Mouse (Mus musculus) neutrophil, adult 65 days (primary cell): ENCODE measurements around the gene Aff4. TPM values are rescaled to one million over a fixed set of nuclear protein-coding genes. Genes with fewer than 3 reads are reported as not detected.

Experiments used
- total RNA-seq: library from RNA; stranded (reverse); gene quantifications from 2 replicates; pipeline ENCODE4 v1.2.4, GENCODE M21; 2023

Aff4 gene
- 155 and 192 TPM in 2 replicates for total RNA-seq

GRCm38 (mm10) chr11:53350291-53351223 is at the start of gene Aff4:
Gene Aff4 (plus strand): TSS chr11:53350833.

DNA sequence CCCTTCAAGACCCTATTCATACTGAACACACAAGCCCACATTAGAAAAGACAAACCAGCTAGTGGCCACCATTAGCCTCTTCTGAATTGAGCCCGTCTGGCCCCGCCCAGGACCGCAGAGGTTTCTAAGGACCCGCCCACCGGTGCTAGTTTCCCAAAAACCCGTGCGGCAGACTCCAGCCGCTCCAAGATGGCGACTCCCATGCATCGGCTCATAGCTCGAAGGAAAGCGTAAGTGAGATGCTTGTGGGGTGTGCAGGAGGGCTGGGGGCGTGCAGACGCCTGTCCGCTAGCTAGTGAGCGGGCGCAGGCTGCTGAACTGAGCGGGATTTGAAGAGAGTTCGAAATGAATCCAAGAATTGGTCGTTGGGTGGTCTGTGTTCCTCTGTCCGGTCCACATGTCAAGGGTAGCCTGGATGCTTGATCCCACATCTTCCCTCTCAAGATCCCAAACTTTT is 26.1 kb upstream of the Aff4 start, which contains the start of gene Zcchc10:
Gene Zcchc10 (plus strand): TSS at position 168 of the 457 bp plus-strand sequence.

GRCm38 (mm10) chr11:53423036-53423435 is 72.4 kb downstream of the Aff4 start, which contains the start of gene Leap2:
Gene Leap2 (minus strand): TSS chr11:53423170.

DNA sequence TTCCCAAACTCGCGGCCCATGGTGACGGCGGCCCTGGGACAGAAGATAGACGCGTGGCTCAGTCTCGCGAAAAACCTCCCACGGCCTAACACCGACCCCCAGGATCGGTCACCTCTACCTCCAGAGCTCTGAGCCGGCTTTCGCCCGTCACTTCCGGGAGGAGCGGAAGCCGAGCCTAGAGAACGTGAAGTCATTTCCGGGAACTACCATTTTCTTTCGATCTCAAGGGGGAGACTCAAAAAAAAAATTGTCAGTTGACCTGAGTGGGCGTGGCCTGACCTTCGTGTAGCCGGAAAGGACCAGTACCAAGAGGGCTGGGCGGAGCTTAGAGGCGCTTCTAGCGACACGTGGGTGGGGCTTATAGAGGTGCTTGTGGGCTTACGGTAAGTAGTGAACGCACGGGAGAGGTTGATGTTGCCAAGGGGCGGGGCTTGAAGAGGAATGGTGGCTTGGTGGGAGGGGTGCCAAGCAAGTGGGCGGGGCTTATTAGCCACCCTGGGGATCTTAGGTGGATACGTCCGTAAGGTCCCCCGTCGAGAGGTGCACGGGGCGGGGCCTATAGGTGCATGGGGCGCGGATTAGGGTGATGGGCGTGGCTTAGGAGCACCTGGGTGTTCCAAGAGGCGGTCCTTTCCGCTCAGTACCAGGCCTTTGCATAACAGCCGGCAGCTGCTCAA is 80.2 kb downstream of the Aff4 start, which contains the start of the genes Uqcrq and Gdf9:
Gene Uqcrq (minus strand): TSS at position 162 of the 677 bp plus-strand sequence.
Gene Gdf9 (plus strand): TSS at position 354 of the 677 bp plus-strand sequence.

DNA sequence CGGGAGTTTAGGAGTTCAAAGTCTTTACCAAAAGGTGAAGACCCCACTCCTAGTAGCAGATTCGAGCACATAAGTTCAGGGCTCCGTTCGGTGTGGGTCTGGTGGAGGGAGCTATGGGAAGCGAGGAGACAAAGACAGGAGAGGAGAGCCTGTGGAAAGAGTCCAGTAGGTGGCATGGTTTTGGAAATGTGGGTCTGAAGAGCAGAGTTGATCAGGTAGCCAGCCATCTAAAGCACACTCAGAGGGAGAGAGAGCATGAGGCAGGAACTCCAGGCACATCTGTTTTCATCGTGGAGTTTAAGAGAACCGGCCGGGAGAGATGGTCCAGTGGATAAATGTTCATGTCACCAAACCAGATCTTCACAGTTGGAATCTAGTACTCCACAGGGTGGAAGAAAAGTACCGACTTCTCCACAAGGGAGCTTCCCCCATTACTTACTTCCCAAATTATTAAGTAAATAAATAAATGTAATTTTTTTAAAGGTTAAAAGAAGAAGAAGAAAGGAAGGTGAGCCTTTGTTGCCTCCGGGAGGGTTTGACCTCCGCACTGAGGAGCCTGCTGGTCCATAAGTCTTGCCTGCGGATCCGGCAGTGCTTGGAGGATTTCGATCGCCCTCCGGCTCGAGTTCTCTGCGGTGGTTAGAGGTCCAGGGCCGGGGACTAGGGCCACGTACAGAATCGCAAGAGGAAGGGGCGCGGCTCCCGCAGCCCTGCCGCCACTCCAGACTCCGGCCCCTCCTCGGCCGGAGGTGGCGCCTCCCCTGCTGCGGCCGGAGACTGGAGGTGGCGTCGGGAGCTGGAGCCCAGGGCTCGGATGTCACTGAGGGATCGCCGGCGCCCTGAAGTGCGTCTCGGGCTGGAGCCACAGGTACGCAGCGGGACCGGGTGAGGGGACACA is 106.1 kb downstream of the Aff4 start, which contains the start of the genes Gm10447 and Shroom1:
Gene Gm10447 (minus strand): TSS at position 637 of the 898 bp plus-strand sequence.
Gene Shroom1 (plus strand): TSS at position 732 of the 898 bp plus-strand sequence.

DNA sequence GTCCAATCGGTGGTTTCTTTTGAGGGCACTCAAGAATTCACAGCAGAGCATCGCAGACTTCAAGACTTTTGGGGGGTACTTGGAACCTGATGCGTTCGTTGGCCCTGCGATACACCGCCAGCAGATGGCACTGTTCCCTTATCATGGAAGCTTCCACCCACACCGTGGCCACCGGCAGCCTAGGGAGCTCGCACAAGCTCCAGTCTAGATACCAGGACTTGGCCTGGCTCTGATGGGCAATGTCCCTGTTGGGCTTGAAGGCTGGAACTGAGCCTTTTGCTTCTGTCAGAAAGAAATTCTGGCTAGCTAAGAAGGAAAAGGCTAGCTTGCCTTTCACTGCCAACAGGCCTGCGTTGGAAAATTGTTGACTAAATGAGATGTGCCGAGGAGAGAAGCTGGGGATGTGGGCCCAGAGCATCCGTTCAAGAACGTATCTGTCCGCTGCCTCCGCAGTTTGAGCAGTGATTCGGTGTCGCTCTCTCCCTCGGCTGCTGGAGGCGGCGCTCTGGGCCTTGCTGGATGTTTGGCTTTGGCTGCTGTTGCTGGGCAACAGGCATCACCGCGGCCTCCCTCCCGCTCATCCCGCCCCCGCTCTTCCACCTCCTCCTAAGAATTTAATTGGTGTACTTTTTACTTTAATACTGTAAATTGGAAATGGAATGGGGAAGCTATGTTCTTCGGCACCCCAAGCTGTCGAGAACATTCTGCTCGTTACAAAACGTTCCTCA is 119.5 kb downstream of the Aff4 start, which contains the start of gene Gm9837:
Gene Gm9837 (minus strand): TSS at position 512 of the 728 bp plus-strand sequence.

Other genes with a start within 250 kb of the Aff4 start
- gene Hspa4, start 50.4 kb upstream of the Aff4 start, total RNA-seq, result 63.6 and 79.8 TPM in 2 replicates
- gene Zcchc10, start 26.2 kb upstream of the Aff4 start, total RNA-seq, result 8.5 and 9.8 TPM in 2 replicates
- not detected in 2 replicates for gene Leap2, start 72.3 kb downstream of the Aff4 start, total RNA-seq
- gene Uqcrq, start 80.0 kb downstream of the Aff4 start, total RNA-seq, result 200 and 202 TPM in 2 replicates
- gene Gdf9, start 80.2 kb downstream of the Aff4 start, total RNA-seq, result 0.36 and 0.44 TPM in 2 replicates
- not detected in 2 replicates for gene Gm10447, start 106.3 kb downstream of the Aff4 start, total RNA-seq
- gene Shroom1, start 106.4 kb downstream of the Aff4 start, total RNA-seq, result 0.41 and 0.47 TPM in 2 replicates
- not detected in 2 replicates for gene Gm9837, start 119.6 kb downstream of the Aff4 start, total RNA-seq
- gene Gm9945, start 129.3 kb downstream of the Aff4 start, total RNA-seq, result not detected in 2 replicates
- not detected in 2 replicates for gene Sowaha, start 129.4 kb downstream of the Aff4 start, total RNA-seq
- 2.0 and 3.2 TPM in 2 replicates for gene Sept8, start 168.4 kb downstream of the Aff4 start, total RNA-seq
- gene Kif3a, start 216.5 kb downstream of the Aff4 start, total RNA-seq, result 2.0 and 2.2 TPM in 2 replicates